Mouse (Mus musculus) testis, adult 2 months (tissue): Measurements from ENCODE around the gene Snrnp25.

Source experiments
- CTCF ChIP-seq: fragments of 200-500 bp; IDR thresholded peaks from 2 replicates; pipeline ENCODE4 v1.5.1; 2012; ENCODE audit warnings: low read depth, mild to moderate bottlenecking, inconsistent platforms, low read length, moderate library complexity; ENCODE audit not compliant: control insufficient read depth, insufficient read depth, insufficient replicate concordance
- POLR2A ChIP-seq: fragments of 200-500 bp; IDR thresholded peaks from 2 replicates; pipeline ENCODE4 v1.6.1; 2012; ENCODE audit warnings: low read depth, mild to moderate bottlenecking, inconsistent platforms, low read length, moderate library complexity; ENCODE audit not compliant: control insufficient read depth

DNA sequence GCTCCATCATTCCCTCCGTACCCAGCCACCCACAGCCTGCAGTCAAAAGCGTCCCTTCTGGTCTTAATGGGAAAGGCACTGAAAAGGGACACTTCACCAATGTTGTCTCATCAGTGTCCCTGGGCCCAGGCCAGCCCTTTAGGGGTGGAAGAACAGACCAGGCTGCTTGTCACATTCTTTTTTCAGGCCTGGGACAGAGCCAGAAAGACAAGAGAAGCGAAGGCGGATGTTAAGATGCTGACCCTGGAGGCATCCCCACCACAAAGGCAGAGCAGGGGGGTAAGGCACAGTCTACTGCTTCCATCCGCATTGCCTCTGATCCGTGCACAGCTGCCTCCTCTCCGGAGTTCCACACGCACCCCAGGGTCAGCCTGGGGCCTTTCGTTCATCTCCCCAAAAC is 15.1 kb upstream of the Snrnp25 start:
- TF ChIP-seq CTCF (no peak), POLR2A (no peak)
